Mouse (Mus musculus) R1 (cell line): ENCODE results near the gene Ammecr1.

Experiments
- DNase-seq: peaks from one replicate; pipeline ENCODE4 v3.0.0-alpha.2; 2018; ENCODE audit warnings: low read depth, low spot score

Gene Ammecr1

GRCm38 (mm10) chrX:142916719-142917118 is 49.8 kb downstream of the Ammecr1 start:
- DNase-seq = peak; percentile 2

DNA sequence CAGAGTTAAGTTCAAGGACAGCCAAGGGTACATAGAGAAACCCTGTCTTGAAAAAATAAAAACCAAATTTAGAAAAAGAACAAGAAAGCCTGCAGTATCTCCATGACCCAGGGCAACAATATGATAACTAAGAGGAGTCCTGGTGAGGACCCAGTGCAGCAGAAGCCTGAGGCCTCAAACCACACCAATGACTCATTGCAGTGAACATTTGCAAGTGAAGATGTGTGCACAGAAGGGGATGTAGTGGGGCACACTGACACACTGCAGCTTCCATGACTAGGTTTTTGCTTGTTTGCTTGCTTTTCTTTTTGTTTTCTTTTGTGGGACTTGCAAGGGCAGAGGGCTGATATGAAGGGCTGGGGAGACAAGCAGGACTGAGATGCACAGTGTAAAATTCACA is 52.3 kb downstream of the Ammecr1 start:
- DNase-seq = no peak

GRCm38 (mm10) chrX:142903854-142904253 is 62.7 kb downstream of the Ammecr1 start:
- DNase-seq = no peak

DNA sequence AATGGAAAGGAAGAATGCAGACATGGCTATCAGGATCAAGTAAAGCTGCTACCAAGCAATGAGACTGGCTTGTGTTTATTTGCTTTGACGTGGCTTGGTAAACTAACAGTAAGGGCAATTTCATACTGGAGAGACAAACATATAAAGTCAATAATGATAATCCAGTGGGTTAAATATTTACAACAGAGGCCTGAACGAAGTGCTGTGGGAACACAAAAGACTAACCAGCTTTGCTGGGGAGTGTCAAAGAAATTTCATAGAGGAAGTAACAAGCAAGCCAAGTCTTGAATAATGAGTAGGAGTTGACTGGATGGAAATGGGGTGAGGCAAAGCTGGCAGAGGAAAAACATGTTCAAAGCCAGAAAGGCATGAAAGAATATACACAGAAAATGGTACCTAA is 63.9 kb downstream of the Ammecr1 start:
- DNase-seq = no peak

GRCm38 (mm10) chrX:142901915-142902314 is 64.6 kb downstream of the Ammecr1 start:
- no peak for DNase-seq

- DNase-seq = no peak
These were observed 68.1 kb downstream of the Ammecr1 start for GRCm38 (mm10) chrX:142898295-142898887.

- no peak for DNase-seq
These were observed 69.0 kb downstream of the Ammecr1 start for GRCm38 (mm10) chrX:142897477-142898000.

DNA sequence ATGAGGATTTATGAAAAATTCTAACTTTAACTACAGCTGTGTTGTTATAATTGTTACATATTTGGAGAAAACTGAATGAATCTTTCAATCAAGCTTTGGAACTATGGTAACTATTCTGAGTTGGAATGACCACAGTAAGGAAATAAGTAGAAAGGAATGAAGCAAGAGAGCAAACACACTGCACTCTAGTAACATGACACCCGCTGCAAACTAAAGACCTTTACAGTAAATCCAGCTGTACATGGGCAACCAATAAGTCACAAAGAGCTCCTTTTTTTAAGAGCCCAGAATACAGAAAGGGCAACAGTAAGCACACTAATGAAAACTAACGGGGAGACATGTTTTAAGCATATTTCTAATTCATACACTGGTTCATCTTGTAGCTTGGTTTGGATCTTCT is 71.2 kb downstream of the Ammecr1 start:
- no peak for DNase-seq

DNA sequence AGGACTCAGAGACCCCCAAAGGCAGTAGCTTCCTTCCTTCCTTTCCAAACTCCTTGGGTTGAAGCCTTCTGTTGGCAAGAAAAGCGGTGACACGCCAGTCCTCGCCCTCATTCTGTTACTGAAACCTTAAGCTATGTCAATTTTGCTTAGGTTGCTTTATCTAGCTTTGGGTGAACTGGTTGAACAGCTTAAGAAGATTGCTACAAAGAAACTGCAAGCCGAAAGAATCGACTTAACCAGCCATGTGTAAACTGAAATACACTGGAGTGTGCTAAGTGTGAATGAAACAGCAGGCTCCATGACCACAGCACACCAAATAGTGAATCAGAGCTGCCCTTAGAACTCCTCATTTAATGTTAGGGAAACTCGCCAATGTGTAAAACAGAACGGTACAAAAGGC is 80.6 kb downstream of the Ammecr1 start:
- no peak for DNase-seq

DNA sequence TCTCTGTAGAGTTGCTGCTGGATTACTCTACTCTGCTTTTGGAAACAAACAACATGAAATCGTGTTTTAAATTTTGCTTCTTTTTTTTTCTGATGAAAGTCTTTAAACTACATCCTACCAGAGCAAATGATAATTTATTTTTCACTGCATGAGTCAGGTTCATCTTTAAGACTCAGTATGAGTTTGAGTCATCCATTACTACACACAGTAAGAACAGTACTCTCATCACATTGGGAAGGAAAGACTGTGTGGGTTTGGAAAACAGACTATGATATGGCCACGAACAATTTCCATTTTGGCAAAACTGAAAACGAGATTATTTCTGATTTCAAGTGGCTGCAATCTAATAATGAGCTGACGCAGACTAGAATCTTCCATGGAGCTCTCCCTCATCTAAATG is 82.9 kb downstream of the Ammecr1 start:
- DNase-seq = no peak

DNA sequence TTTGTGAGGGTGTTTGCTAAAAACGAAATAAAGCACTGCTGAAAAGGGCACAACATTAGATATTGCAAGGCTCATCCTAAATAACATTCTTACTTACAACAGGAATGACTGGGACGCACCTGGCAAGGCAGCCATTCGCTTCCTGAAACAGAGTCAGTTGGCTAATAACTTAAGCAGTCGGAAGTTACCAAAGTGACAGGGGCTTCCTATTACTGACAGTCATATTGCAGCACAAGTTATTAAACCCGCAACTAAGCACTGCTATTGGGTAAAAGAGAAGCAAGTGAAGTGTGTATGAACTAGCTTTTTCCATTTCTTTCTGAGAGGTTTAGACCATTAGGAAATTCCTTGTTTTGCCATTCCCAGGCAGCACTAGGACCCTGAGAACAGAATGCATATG is 84.3 kb downstream of the Ammecr1 start:
- DNase-seq = no peak

DNA sequence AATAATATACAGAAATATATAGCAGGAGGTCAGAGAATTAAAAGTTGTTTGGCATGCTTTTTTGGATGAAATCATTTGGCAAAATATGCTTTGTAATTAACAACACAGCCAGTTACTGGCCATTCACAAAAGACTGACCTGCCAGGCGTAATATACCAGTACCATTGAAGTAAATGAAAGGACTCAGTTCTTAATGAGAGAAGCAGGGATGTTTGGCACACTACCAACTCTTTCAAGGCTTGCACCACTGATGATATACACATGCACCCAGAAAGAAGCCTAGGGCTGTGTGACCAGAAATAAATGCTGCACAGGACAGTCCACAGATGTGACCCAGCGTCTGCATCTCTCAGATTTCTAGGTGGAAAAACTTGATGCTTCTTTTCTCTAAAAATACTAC is 96.7 kb downstream of the Ammecr1 start:
- no peak for DNase-seq

GRCm38 (mm10) chrX:142848032-142848431 is 118.5 kb downstream of the Ammecr1 start:
- DNase-seq = no peak

DNA sequence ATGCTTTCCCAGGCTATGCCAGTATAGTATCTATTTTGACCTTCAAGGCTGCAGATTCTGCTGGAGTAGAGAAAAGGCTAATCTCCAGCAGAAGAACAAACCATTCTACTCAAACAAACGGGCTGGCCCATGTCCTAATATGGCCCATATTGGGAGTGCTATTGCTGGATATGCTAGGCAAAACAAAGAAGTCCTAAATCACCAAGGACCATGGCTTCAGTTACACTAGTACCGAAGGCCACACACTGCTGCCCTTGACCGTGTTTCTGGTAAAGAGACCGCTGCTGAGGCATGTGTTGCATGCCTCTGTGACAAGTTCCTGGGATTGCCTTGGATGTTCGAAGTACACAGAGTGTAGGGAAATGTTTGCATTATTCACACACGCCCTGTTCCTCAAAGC is 120.3 kb downstream of the Ammecr1 start:
- DNase-seq = no peak

DNA sequence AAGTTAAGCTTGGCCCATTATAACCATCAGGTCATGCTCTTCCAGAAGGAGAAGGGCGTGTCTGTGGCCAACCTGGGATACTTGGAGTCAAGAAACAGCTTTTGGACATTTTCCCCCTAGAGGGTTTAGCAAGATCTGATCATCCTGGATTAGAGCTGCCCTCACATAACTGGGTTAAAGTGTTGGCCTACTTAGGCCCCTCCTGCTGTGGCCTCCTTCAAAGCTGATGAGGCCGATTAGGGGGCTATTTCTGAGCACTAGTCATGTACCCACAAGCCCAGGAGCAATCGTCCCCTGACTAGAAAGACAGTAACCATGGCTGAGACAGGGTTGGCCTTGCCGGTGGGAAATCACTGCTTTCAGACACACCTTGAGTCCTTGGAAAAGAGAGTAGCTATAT is 124.6 kb downstream of the Ammecr1 start:
- DNase-seq = no peak

- no peak for DNase-seq
These were observed 127.1 kb downstream of the Ammecr1 start for GRCm38 (mm10) chrX:142839411-142839810.

- DNase-seq = no peak
These were observed 127.7 kb downstream of the Ammecr1 start for GRCm38 (mm10) chrX:142838841-142839240.

GRCm38 (mm10) chrX:142837316-142837715 is 129.2 kb downstream of the Ammecr1 start:
- DNase-seq = no peak

DNA sequence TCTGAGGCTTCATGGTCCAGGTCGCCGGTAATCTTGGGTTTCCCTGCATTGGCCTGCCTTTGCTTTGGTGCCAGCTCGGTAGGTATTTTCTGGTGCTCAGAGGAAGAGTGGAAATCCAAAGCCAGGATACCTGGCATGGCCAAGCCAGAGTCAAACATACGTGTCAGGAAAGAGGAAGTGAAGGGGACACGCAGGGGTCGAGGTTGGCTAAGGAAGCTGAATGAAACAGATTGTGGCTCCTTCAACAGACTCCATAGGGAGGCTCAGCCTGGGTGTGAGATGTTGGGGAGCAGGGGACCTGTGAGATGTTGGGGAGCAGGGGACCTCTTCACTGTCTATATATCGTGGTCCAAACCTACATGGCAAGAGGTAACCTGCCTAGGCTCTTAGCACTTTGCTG is 130.1 kb downstream of the Ammecr1 start:
- no peak for DNase-seq

- DNase-seq = no peak
These were observed 131.7 kb downstream of the Ammecr1 start for GRCm38 (mm10) chrX:142834807-142835206.

GRCm38 (mm10) chrX:142833164-142833796 is 133.2 kb downstream of the Ammecr1 start:
- no peak for DNase-seq

- DNase-seq = no peak
These were observed 134.3 kb downstream of the Ammecr1 start for GRCm38 (mm10) chrX:142832221-142832620.

DNA sequence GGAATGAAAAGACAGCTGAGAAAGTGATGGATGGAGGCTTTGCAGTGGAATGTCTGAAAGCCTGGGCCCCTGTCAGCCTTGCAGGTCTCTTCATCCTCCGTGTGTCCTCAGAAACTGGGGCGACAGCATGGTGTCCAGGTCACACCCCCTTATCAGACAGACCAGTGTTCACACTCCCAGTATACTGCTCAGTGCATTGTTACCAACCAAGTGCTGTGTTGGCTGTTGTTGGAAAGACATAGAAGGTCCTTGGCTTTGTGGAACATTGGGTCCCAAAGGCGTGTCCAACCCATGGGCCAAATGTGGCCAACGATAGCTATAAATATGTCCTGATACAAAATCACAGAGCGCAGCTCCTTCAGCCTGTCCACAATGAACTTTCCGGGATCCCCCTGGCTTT is 136.0 kb downstream of the Ammecr1 start:
- no peak for DNase-seq
